Mouse (Mus musculus) E14TG2a.4 (cell line): ENCODE measurements at regions not wholly inside any gene's neighbourhood (a gene's known extent, or its start where the extent isn't known, plus 50 kb on each side); places are given as distances from the start of the nearest gene placed in this dataset.

Experiments
- H3K27me3 ChIP-seq: 2 replicates; pipeline ENCODE4 v1.6.1; 2014; ENCODE audit warnings: low read length, control low read depth; ENCODE audit not compliant: insufficient read depth
- H3K36me3 ChIP-seq: 2 replicates; pipeline ENCODE4 v1.6.1; 2014; ENCODE audit warnings: low read length, control low read depth; ENCODE audit not compliant: insufficient read depth
- H3K4me1 ChIP-seq: replicated peaks from 2 replicates; pipeline ENCODE4 v1.6.1; 2014; ENCODE audit warnings: low read depth, low read length, control low read depth
- H3K4me3 ChIP-seq: replicated peaks from 2 replicates; pipeline ENCODE4 v1.5.1; 2014; ENCODE audit warnings: mild to moderate bottlenecking, low read length
- H3K9me3 ChIP-seq: 2 replicates; pipeline ENCODE4 v1.6.1; 2014; ENCODE audit warnings: low read length, control low read depth
- CTCF ChIP-seq: conservative IDR thresholded peaks from 2 replicates; pipeline ENCODE4 v1.5.1; 2014; ENCODE audit warnings: low read length
- NANOG ChIP-seq: IDR thresholded peaks from 2 replicates; pipeline ENCODE4 v1.6.1; 2014; ENCODE audit warnings: borderline replicate concordance, low read length, mixed read lengths
- POU5F1 ChIP-seq: IDR thresholded peaks from 2 replicates; pipeline ENCODE4 v1.6.1; 2014; ENCODE audit warnings: low read length, borderline replicate concordance

GRCm38 (mm10) chr7:136807968-136808367 is 86.4 kb upstream of the Mgmt start:
- H3K27me3 ChIP-seq: peaks cover 13% of the 10 kb centered on the region; the same call in 1 of the 2 replicates
- no peaks in the 10 kb centered on the region for H3K4me1 ChIP-seq
- peaks cover 9% of the 10 kb centered on the region; the same call in 1 of the 2 replicates for H3K9me3 ChIP-seq
- no peaks in the 10 kb centered on the region for H3K36me3 ChIP-seq
- H3K4me3 ChIP-seq: no peak overlapping the region
- TF ChIP-seq POU5F1: no peak
- peak; percentile 49 for TF ChIP-seq CTCF

- TF ChIP-seq NANOG (no peak), POU5F1 (no peak), CTCF (no peak)
- Histone ChIP-seq H3K9me3 (peaks cover 5% of the 10 kb centered on the region; the same call in 1 of the 2 replicates), H3K4me1 (peaks cover 14% of the 10 kb centered on the region), H3K36me3 (no peaks in the 10 kb centered on the region), H3K4me3 (no peak overlapping the region), H3K27me3 (peaks cover 13% of the 10 kb centered on the region; the same call in 1 of the 2 replicates)
Measured at GRCm38 (mm10) chr7:136809576-136809975, 84.8 kb upstream of the Mgmt start.

GRCm38 (mm10) chr7:136813691-136814325 is 80.6 kb upstream of the Mgmt start:
- Histone ChIP-seq H3K36me3 (no peaks in the 10 kb centered on the region), H3K4me1 (peaks cover 18% of the 10 kb centered on the region), H3K27me3 (peaks cover 6% of the 10 kb centered on the region; the same call in 1 of the 2 replicates), H3K4me3 (no peak overlapping the region), H3K9me3 (no peaks in the 10 kb centered on the region)
- no peak for TF ChIP-seq POU5F1

- peaks cover 18% of the 10 kb centered on the region for H3K4me1 ChIP-seq
- no peak for TF ChIP-seq POU5F1
- TF ChIP-seq NANOG: no peak
- TF ChIP-seq CTCF: no peak
- H3K4me3 ChIP-seq: no peak overlapping the region
- H3K9me3 ChIP-seq: 0 out of 2 replicates have a peak, but pooled peaks cover 2% of the 10 kb centered on the region
- peaks cover 6% of the 10 kb centered on the region; the same call in 1 of the 2 replicates for H3K27me3 ChIP-seq
- H3K36me3 ChIP-seq: no peaks in the 10 kb centered on the region
Measured at GRCm38 (mm10) chr7:136814751-136815150, 79.7 kb upstream of the Mgmt start.

GRCm38 (mm10) chr7:136820291-136820690 is 74.1 kb upstream of the Mgmt start:
- peaks cover 5% of the 10 kb centered on the region; the same call in 1 of the 2 replicates for H3K4me1 ChIP-seq
- H3K9me3 ChIP-seq: 0 out of 2 replicates have a peak, but pooled peaks cover 2% of the 10 kb centered on the region
- peaks cover 15% of the 10 kb centered on the region for H3K27me3 ChIP-seq
- H3K4me3 ChIP-seq: no peak overlapping the region
- TF ChIP-seq NANOG: no peak
- no peak for TF ChIP-seq CTCF
- no peak for TF ChIP-seq POU5F1
- H3K36me3 ChIP-seq: no peaks in the 10 kb centered on the region

- Histone ChIP-seq H3K9me3 (no peaks in the 10 kb centered on the region), H3K36me3 (no peaks in the 10 kb centered on the region), H3K4me1 (peaks cover 12% of the 10 kb centered on the region; the same call in 1 of the 2 replicates), H3K27me3 (peaks cover 19% of the 10 kb centered on the region), H3K4me3 (peak overlapping the region; percentile 39; the same call in 1 of the 2 replicates)
- no peak for TF ChIP-seq CTCF
- TF ChIP-seq POU5F1: no peak
- no peak for TF ChIP-seq NANOG
Measured at GRCm38 (mm10) chr7:136825647-136826046, 68.8 kb upstream of the Mgmt start.

GRCm38 (mm10) chr7:136829621-136830313 is 64.6 kb upstream of the Mgmt start:
- H3K4me1 ChIP-seq: peaks cover 12% of the 10 kb centered on the region; the same call in 1 of the 2 replicates
- no peaks in the 10 kb centered on the region for H3K36me3 ChIP-seq
- peaks cover 25% of the 10 kb centered on the region for H3K27me3 ChIP-seq
- H3K4me3 ChIP-seq: no peak overlapping the region
- H3K9me3 ChIP-seq: no peaks in the 10 kb centered on the region
- no peak for TF ChIP-seq POU5F1
- TF ChIP-seq NANOG: no peak
- no peak for TF ChIP-seq CTCF

- Histone ChIP-seq H3K4me1 (no peaks in the 10 kb centered on the region), H3K9me3 (no peaks in the 10 kb centered on the region), H3K4me3 (no peak overlapping the region), H3K36me3 (no peaks in the 10 kb centered on the region), H3K27me3 (peaks cover 23% of the 10 kb centered on the region)
- TF ChIP-seq POU5F1 (no peak), NANOG (no peak), CTCF (no peak)
Measured at GRCm38 (mm10) chr7:136832419-136832818, 62.0 kb upstream of the Mgmt start.

GRCm38 (mm10) chr7:136838971-136839370 is 55.4 kb upstream of the Mgmt start:
- Histone ChIP-seq H3K9me3 (no peaks in the 10 kb centered on the region), H3K4me1 (no peaks in the 10 kb centered on the region), H3K4me3 (no peak overlapping the region), H3K36me3 (no peaks in the 10 kb centered on the region), H3K27me3 (peaks cover 38% of the 10 kb centered on the region)
- TF ChIP-seq POU5F1 (no peak), CTCF (no peak), NANOG (no peak)
